Mouse (Mus musculus) cerebellum, postnatal 25 days (tissue): Measurements from ENCODE around the gene Atp2c2.

Experiments used
- DNase-seq, 2 experiments: peaks; one replicate each; pipeline ENCODE4 v3.0.0; 2021; ENCODE audit warnings: mixed read lengths in 2 of 2

The Atp2c2 gene

GRCm38 (mm10) chr8:119707146-119707545 lies 7.3 kb downstream of the Atp2c2 start:
- no peak for DNase-seq

GRCm38 (mm10) chr8:119708471-119708870 lies 8.7 kb downstream of the Atp2c2 start:
- no peak for DNase-seq

GRCm38 (mm10) chr8:119708878-119709702 lies 9.3 kb downstream of the Atp2c2 start:
- DNase-seq: no peak

- DNase-seq: no peak
Observed at GRCm38 (mm10) chr8:119709703-119710093, 9.9 kb downstream of the Atp2c2 start.

GRCm38 (mm10) chr8:119712226-119712625 lies 12.4 kb downstream of the Atp2c2 start:
- DNase-seq: no peak

- no peak for DNase-seq
Observed at GRCm38 (mm10) chr8:119713421-119713820, 13.6 kb downstream of the Atp2c2 start.

- no peak for DNase-seq
Observed at GRCm38 (mm10) chr8:119715221-119715620, 15.4 kb downstream of the Atp2c2 start.

GRCm38 (mm10) chr8:119716730-119717299 lies 17.0 kb downstream of the Atp2c2 start:
- DNase-seq: no peak

- DNase-seq: peak in 1 of 2 experiments; percentile 33
Observed at GRCm38 (mm10) chr8:119717765-119718164, 18.0 kb downstream of the Atp2c2 start.

GRCm38 (mm10) chr8:119719011-119719501 lies 19.2 kb downstream of the Atp2c2 start:
- DNase-seq: no peak

GRCm38 (mm10) chr8:119722348-119722747 lies 22.5 kb downstream of the Atp2c2 start:
- DNase-seq: no peak

GRCm38 (mm10) chr8:119723676-119724075 lies 23.9 kb downstream of the Atp2c2 start:
- DNase-seq: no peak

- no peak for DNase-seq
Observed at GRCm38 (mm10) chr8:119724596-119724995, 24.8 kb downstream of the Atp2c2 start.

- DNase-seq: no peak
Observed at GRCm38 (mm10) chr8:119727093-119727492, 27.3 kb downstream of the Atp2c2 start.

GRCm38 (mm10) chr8:119728351-119728895 lies 28.6 kb downstream of the Atp2c2 start:
- DNase-seq: no peak

GRCm38 (mm10) chr8:119732072-119732471 lies 32.3 kb downstream of the Atp2c2 start:
- no peak for DNase-seq

- DNase-seq: no peak
Observed at GRCm38 (mm10) chr8:119736348-119736917, 36.6 kb downstream of the Atp2c2 start.

GRCm38 (mm10) chr8:119737093-119737900 lies 37.5 kb downstream of the Atp2c2 start:
- no peak for DNase-seq

- DNase-seq: no peak
Observed at GRCm38 (mm10) chr8:119738129-119738907, 38.5 kb downstream of the Atp2c2 start.

- no peak for DNase-seq
Observed at GRCm38 (mm10) chr8:119740634-119741033, 40.8 kb downstream of the Atp2c2 start.

GRCm38 (mm10) chr8:119742409-119742808 lies 42.6 kb downstream of the Atp2c2 start:
- DNase-seq: no peak
